8 mouse cellular contexts compared by ENCODE assay signal in the genomic region with DNA sequence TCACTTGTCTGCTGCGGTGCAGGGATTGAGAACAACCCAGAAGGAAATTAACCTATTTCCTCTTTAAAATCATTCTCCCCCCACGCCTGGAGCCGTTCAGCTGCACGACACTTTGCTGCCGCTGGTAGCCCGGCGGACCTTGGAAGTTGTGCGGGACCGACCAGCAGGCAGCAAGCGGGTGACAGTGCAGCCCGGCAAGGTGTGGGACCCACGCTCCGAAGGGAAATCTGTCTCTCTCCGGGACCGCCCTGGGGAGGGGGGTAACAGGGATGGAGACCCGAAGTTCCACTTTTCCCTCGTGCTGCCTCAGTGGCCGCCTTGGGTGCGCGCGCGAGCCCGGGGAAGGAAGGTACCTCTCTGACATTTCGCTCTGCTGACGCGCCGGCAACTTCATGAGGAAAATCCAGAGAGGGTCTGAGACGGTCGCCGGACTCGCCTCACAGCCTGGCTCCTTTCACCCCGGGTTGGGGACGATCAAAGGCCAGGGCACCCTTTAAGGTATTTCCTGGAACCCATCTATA. TPM values are rescaled to one million over a fixed set of nuclear protein-coding genes. Genes with fewer than 3 reads are reported as not detected.
DNase-seq lines count a peak whose midpoint lies in the region; ATAC-seq lines count a peak whose summit lies in the region.

No protein-coding gene starts in this region.

- H3K4me1 ChIP-seq in forebrain, embryonic 14.5 days (ENCODE audit: control insufficient read depth, insufficient read depth, low read length) = peaks cover 17% of the 10 kb centered on the region
- H3K4me1 ChIP-seq in lung, embryonic 15.5 days = peaks cover 15% of the 10 kb centered on the region; the same call in 1 of the 2 replicates

- H3K36me3 ChIP-seq in forebrain, embryonic 14.5 days (ENCODE audit: control insufficient read depth, insufficient read depth, low read length) = no peaks in the 10 kb centered on the region
- no peaks in the 10 kb centered on the region for H3K36me3 ChIP-seq in lung, embryonic 15.5 days

- peak overlapping the region; percentile 85 for H3K4me2 ChIP-seq in forebrain, embryonic 14.5 days (ENCODE audit: low read length)
- peak overlapping the region; percentile 98 for H3K4me2 ChIP-seq in lung, embryonic 15.5 days

- no peak overlapping the region for H3K27ac ChIP-seq in forebrain, embryonic 14.5 days (ENCODE audit: low read depth, low read length)
- H3K27ac ChIP-seq in lung, embryonic 15.5 days = no peak overlapping the region

- intact Hi-C loops in heart, postnatal 25 days (cut with DNase I) = no loop called here

- peak overlapping the region; percentile 78 for H3K4me3 ChIP-seq in forebrain, embryonic 14.5 days (ENCODE audit: low read depth, low read length)
- H3K4me3 ChIP-seq in lung, embryonic 15.5 days = peak overlapping the region; percentile 83

- no peaks in the 10 kb centered on the region for H3K27me3 ChIP-seq in forebrain, embryonic 14.5 days (replicated peaks; ENCODE audit: control insufficient read depth, insufficient read depth, low read length)
- H3K27me3 ChIP-seq in lung, embryonic 15.5 days = no peaks in the 10 kb centered on the region

- under 1% methylated on average over 33 of the region's 33 CpGs for WGBS in forebrain, embryonic 14.5 days
- 0% methylated on average over 33 of the region's 33 CpGs for WGBS in lung, embryonic 15.5 days

- peak overlapping the region; percentile 80 for H3K9ac ChIP-seq in forebrain, embryonic 14.5 days (ENCODE audit: low read length)
- H3K9ac ChIP-seq in lung, embryonic 15.5 days = peak overlapping the region; percentile 79

- H3K9me3 ChIP-seq in forebrain, embryonic 14.5 days (replicated peaks; ENCODE audit: control insufficient read depth, low read length) = no peaks in the 10 kb centered on the region
- H3K9me3 ChIP-seq in lung, embryonic 15.5 days = no peaks in the 10 kb centered on the region

- ATAC-seq in forebrain, embryonic 14.5 days = no peak
- ATAC-seq in lung, embryonic 15.5 days (ENCODE audit: borderline replicate concordance, extremely low read depth, low FRiP score, low TSS enrichment) = no peak
- peak; percentile 23 for ATAC-seq in neutrophil, adult 5-6 weeks (ENCODE audit: extremely low read depth, insufficient number of reproducible peaks, low FRiP score, poor library complexity, severe bottlenecking)

- DNase-seq in heart, adult 11 months = peak; percentile 92
- no peak for DNase-seq in heart, postnatal 25 days (ENCODE audit: low spot score)
- DNase-seq in cerebellum, adult 11-12 months = peak; percentile 42
- peak; percentile 46 for DNase-seq in forebrain, embryonic 14.5 days (ENCODE audit: low spot score)
- peak; percentile 71 for DNase-seq in induced T-regulatory cell, adult 2 months (ENCODE audit: low read depth)
- DNase-seq in thymus, postnatal 10 days (ENCODE audit: low spot score in 2 of 2) = peak; percentile 50 to 51

RNA-seq across cellular contexts. Expression of a gene that starts 0.9 kb away (rescaled TPM):
- total RNA-seq in heart, postnatal 25 days (2021) = 1 to 10 TPM; 1.3 to 1.9 TPM
- polyA plus RNA-seq in forebrain, embryonic 14.5 days (2014; fragmentation: Nextera tagmentation; extraction: Ambion mirVana) = 5.1 and 6.2 TPM in 2 replicates
- 4.2 TPM in 2 replicates for polyA plus RNA-seq in lung, embryonic 15.5 days (2015; fragmentation: Nextera tagmentation; extraction: Ambion mirVana)
- 21.5 and 24.6 TPM in 2 replicates for total RNA-seq in neutrophil, adult 5-6 weeks (2017)

RNA-seq across cellular contexts. Expression of a gene that starts 1.2 kb away (rescaled TPM):
- 1 to 10 TPM; 7.7 to 8.8 TPM for total RNA-seq in heart, postnatal 25 days (2021)
- 2.8 and 4.4 TPM in 2 replicates for polyA plus RNA-seq in forebrain, embryonic 14.5 days (2014; fragmentation: Nextera tagmentation; extraction: Ambion mirVana)
- polyA plus RNA-seq in lung, embryonic 15.5 days (2015; fragmentation: Nextera tagmentation; extraction: Ambion mirVana) = 4.4 and 4.6 TPM in 2 replicates
- 45.0 and 49.8 TPM in 2 replicates for total RNA-seq in neutrophil, adult 5-6 weeks (2017)

RNA-seq across cellular contexts. Expression of a gene that starts 46.5 kb away (rescaled TPM):
- total RNA-seq in heart, postnatal 25 days (2021) = 10 to 100 TPM; 51.4 to 60.5 TPM
- 78.0 and 79.6 TPM in 2 replicates for polyA plus RNA-seq in forebrain, embryonic 14.5 days (2014; fragmentation: Nextera tagmentation; extraction: Ambion mirVana)
- polyA plus RNA-seq in lung, embryonic 15.5 days (2015; fragmentation: Nextera tagmentation; extraction: Ambion mirVana) = 41.4 and 44.2 TPM in 2 replicates
- 39.3 and 41.0 TPM in 2 replicates for total RNA-seq in neutrophil, adult 5-6 weeks (2017)

RNA-seq across cellular contexts. Expression of a gene that starts 58.5 kb away (rescaled TPM):
- not detected for total RNA-seq in heart, postnatal 25 days (2021)
- polyA plus RNA-seq in forebrain, embryonic 14.5 days (2014; fragmentation: Nextera tagmentation; extraction: Ambion mirVana) = not detected in 2 replicates
- not detected in 2 replicates for polyA plus RNA-seq in lung, embryonic 15.5 days (2015; fragmentation: Nextera tagmentation; extraction: Ambion mirVana)
- 0.23 and 0.98 TPM in 2 replicates for total RNA-seq in neutrophil, adult 5-6 weeks (2017)
